Mouse (Mus musculus) left cerebral cortex, adult 9 months (tissue): Measurements from ENCODE around the gene Tstd3.

Source experiments
- DNase-seq, 2 experiments: peaks; one replicate each; pipeline ENCODE4 v3.0.0; 2022; ENCODE audit warnings: low spot score in 2 of 2

Gene Tstd3

DNA sequence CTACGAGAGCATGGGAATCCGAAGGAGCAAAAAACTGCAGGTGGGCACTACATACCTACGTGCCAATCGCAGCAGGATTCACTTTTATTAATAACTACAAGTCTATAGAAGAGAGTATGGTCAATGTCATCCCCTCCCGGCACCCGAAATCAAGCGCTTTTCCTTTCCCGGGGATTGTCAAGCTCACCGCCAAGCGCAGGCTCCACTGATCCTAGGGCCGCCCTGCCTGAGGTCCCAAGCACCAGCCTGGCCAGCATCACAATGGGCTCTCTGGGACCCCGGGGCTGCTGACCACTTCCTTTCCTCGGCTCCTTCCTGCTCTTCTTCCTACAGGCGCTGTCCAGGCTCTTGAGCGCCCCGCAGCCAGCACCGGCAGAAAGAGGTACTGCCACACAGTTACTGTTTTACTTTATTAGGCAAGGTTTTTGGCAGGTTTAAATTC is at the start of gene Tstd3, which contains the start of gene Usp45:
TSS of gene Tstd3 (minus strand) at position 350 of the 442 bp plus-strand sequence.
TSS of gene Usp45 (plus strand) at position 294 of the 442 bp plus-strand sequence.
- DNase-seq = peak; percentile 50 to 92

DNA sequence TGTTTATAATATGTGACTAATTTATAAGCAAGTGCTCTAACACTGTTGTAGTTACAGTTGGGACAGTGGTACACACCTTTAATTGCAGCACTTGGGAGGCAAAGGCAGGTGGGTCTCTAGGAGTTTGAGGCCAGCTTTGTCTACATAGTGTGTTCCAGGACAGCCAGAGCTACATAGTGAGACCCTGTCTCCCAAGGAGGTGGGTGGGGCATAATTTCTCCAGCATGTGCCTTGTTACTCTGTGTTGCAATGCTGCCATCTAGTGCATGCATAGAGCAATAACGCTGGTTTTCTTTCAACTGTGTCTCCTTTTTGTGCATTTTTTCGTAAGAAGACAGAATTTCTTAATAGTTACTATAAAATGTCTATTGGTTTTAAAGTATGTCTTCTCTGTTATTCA is 47.0 kb upstream of the Tstd3 start:
- peak in 1 of 2 experiments; percentile 44 for DNase-seq

DNA sequence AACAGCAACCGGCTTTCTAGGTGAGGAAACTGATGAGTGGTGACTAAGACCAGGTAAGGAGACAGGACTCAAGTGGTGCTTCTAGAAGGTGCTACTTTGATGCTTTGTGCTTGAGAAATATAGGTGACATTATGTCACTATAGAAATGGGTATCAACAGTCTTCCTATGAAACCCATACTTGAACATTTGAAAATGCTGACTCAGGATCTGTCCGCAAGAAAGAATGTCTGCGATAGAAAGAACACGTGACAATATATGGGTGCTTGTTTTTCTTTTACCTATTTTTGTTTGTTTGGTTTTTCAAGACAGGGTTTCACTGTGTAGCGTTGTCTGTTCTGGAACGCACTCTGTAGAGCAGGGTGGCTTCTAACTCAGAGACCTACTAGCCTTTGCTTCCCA is 45.6 kb upstream of the Tstd3 start:
- DNase-seq = no peak

DNA sequence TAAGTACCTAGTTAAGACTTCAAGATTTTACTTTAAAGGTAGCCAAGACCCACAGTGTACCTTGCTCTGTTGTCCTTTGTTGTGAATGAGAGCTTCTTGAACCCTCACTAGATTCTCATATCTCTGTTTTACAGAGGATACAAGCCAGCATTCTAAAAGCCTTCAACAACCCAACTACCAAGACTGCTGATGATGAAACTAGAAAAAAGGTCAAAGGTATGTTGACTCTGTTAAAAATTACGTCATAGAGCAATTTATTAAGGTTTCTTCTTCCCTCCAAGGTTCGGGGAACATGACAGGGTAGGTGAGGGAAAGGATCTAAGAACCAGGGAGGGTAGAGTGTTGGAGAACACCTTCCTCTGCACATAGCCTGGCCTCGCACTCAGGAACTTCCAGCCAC is 43.6 kb upstream of the Tstd3 start:
- DNase-seq = no peak

DNA sequence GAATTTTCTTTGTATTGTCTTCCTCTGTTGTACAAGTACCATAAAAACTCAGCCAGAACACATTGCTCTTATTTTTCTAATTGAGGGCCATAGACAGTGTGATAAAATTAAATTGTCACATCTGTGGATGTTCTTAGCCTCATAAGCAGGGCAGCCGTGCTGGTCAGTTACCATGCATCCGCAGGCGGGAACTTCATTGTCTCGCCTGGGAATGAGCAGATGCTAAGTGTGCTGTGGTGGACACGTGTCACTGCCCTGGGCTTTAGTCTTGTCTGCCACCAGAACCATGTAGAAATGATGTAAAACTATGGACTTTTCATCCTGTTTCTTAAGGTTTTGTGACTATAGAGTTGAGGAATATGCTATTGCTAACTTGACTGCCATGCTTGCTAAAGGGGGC is 40.2 kb upstream of the Tstd3 start:
- no peak for DNase-seq

DNA sequence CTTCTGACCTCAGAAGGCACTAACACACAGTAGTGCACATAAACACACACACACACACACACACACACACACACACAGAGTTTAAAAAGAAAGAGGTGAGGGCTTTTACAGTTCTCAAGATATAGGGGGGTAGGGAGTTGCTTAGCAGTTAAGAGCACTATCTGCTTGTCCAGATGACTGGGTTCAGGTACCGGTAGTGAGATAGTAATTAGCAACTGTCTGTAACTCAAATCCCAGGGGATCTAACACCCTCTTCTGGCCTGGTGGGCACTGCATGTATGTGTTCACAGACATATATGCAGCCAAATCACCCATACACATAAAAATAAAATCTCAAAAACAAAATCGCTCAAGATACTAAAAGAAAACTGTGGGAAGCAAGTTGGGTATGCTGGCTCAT is 34.6 kb upstream of the Tstd3 start:
- DNase-seq = no peak

DNA sequence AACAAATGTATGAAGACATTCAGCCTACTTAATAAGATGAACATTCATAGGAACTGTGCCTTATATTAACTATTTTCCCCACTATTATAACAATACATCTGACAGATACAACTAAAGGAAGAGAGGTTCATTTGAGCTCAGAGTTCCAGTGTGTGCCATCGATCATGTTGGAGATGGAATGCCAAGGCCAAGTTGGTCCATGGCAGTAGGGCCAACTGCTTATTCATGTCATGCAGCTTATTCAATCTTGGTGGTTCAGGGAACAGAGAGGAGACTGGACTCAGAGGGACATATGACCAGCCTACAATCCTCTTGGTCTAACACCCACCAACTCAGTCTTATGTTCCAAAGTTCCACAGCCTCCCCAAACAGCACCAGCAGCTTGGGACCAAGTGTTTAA is 34.0 kb upstream of the Tstd3 start:
- no peak for DNase-seq

DNA sequence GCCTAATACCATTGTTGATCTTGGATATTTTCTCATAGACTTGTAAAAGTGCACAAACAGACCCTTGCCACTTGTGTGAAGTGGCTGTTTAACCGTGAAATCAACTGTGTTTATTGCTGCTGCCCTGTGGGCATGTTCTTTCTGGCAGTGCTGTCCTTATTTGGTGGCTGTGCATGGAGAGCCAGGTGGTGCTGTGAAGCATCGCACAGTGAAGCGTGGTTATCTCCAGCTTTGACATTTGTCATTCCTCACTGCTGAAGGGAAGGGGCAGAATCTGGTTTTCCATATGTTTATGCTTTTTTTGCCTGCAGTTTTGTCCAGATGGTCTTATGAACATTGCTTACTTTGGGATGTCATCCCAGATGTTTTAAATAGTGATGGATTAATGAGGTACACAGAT is 26.6 kb upstream of the Tstd3 start:
- no peak for DNase-seq

DNA sequence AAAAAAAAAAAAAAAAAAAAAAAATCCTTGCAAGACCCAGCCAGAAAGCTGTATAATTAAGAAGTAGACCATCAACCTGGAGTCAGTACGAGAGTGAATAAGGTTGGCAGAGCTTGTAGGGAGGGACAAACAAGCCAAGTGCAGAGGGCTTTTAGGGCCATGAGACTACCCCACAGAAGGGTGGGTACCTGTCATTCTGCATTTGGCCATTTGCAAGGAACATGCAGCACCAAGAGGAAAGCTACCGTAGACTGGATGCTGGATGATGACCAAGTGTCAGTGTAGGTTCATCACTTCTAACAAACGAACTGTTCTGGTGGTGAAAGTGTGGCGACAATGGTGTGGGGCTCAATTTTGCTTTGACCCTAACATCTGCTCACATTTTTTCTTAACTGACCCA is 22.8 kb upstream of the Tstd3 start:
- no peak for DNase-seq

DNA sequence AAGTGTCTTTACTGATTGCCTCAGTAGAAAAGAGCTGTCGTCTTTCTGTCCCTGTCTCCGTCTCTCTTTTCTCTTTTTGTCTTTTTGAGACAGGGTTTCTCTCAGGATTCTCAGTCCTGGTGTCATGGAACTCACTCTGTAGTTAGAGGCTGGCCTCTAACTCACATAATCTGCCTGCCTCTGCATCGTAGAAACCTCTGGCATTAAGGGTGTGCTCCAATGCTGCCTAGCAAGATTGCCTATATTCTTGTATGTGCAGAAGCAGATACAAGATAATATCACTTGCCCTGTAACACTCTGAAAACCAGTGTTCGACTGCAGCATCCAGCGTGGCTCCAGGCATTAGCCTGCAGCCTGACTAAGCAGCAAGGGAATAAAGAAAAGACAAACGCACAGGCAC is 21.9 kb upstream of the Tstd3 start:
- no peak for DNase-seq

DNA sequence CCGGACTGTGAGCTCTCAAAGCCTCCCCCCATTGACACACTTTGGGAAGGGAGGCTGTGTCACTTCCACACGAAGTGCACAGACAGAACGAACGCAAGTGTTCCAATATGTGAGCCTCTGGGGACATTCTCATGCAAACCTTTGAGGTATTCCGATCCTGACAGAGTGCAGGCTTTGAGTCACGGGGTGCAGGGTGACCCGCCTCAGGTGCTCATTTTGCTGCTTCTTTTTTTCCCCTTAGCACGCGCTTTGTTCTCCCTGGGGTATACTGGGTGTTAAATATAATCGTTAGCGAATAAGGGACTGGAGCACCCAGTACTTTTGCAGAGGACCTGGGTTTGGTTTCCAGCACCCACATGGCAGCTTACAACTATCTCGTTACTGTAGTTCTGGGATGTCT is 19.3 kb upstream of the Tstd3 start:
- no peak for DNase-seq

DNA sequence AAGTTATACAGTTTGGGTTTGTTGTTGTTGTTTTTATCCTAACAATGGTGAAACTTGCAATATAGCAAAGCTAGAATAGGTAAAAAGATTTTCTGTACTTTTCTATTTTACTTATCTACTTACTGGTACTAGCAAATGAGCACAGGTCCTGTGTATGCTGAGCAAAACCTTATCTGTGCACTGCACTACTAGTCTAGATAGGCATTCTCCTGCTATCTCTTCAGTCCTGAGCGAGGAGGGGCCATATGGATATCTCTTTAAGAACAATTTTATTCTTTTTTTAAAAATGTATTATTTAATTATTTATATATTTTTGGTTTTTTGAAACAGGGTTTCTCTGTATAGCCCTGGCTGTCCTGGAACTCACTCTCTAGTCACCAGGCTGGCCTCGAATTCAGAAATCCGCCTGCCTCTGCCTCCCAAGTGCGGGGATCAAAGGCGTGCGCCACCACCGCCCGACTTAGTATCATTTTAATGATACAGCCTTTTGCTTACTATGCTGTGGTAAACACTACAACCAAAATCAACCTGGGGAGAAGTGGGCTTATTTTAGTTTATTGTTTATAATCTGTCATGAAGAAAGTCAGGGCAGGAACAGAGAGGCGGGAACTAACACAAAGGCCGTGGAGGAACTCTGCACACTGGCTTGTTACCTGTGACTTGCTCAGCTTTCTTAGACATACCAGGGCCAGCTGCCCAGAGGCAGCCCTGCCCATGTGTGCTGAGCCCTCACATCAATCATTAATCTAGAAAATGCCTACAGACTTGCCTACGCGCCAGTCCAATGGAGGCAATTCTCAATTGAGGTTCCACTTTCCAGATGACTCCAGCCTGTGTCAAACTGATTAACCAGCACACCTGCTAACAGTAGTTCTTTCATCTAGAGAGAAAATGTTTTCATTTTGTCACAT is 14.1 kb upstream of the Tstd3 start:
- DNase-seq = no peak

DNA sequence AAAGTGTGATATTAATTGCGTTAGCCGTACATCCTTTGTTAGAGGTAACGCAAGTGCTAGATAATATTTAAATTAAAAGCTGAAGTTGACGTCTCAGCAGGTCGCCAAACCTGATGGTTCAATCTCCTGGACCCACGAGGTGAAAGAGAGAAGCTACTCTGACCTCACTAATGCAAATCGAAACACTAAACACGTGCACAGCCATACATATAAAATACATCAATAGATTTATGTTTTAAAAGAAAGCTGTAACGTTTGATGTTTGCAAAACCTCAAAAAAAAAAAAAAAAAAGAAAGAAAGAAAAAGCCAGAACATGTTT is 9.9 kb upstream of the Tstd3 start:
- DNase-seq = no peak

DNA sequence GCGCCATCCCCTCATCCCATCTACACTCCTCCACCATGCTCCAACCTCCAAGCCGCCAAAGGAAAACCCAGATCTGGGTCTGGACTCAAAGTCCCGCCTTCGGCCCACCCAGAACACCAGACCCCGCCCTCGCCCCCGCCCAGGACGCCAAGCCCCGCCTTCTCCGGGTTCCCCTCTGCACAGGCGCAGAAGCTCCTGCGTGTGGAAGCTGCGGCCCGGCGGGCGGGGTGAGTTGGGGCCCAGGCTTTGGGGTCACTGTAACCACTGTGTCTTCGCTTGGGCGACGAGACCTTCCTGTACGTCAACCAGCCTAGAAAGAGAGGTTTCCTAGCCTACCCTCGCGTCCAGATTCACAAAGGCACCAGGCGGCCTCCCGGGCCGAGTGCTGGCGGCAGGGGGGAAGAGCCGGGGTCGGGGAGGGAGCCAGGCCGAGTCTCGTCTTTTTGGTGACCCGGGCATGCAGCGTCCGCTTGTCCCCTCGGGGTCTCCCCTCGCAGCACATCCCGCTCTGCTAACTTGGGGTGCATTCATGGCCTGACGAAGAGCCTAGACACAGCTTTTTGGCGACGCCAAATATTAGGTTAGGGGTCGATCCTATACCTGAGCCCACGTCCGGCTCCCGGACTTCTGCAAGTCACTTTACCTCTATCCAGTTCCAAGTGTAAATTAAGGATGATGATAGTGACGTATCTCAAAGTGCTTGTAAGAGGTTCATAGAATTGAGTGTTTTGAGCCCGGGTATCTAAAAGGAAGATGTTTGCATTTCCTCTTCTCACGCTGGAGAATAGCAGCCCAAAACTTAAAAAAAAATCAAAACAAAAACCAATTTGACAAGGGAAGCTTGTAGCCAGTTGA is 9.3 kb upstream of the Tstd3 start:
- DNase-seq = peak; percentile 70 to 89

DNA sequence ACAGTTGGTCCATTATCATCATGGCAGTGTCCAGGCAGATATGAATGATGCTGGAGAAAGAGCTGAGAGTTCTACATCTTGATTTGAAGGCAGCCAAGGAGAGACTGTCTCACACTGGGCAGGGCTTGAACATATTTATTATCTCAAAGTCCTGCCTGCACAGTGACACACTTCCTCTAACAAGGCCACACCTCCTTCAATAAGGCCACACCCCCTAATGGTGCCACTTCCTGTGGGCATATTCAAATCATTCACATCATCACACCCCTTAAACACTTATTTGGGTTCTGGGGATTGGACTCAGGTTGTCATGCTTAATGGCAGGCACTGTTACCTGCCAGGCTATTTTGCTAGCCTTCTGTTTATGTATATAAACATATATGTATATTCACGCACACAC is 5.3 kb upstream of the Tstd3 start:
- DNase-seq = no peak

DNA sequence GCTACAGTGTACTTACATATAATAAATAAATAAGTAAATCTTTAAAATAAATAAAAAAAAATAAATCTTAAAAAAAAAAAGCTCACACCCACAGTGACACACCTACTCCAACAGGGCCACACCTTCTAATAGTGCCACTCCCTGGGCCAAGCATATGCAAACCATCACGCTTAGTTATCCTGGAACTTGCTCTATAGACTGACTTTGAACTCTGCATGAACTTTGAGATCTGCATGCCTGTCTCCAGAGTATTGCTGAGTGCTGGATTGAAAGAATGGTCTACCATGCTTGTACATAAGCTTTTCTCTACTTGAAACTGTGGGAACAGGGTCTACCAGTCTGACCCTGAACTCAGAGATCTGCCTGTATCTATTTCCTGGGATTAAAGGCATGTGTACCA is 4.1 kb upstream of the Tstd3 start:
- no peak for DNase-seq

DNA sequence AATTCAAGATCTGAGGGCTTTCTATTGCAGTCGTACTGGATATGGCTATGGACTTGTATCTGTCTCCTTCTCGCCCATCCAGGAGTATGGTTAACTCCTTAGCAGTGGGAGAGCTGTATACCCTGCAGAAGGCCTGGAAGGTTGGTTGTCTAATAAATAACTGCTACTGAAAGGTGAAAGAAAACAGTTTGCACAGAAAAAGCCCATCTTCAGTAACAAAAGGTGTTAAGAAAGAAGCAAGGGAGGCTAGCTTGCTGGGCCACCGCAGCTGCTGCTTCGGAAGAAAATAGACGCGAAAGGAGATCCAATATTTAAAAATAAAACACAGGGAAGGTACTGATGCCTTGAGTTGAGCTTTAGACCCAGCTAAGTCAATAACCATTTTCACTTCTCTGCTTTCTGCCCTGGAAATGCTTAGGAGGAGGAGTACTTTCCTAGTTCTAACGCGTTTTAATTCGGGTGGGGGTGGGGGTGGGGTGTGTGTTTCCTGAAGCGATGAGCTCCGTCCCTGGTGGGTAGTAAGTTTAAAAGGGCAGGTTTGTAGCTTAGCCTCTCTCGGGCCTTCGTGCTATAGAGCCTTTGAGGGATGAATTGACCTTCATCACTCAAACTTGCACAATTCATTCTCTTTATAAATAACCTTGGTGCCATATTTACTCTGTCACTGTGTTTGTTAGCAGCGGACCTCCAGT is 695 bp downstream of the Tstd3 start:
- no peak for DNase-seq

DNA sequence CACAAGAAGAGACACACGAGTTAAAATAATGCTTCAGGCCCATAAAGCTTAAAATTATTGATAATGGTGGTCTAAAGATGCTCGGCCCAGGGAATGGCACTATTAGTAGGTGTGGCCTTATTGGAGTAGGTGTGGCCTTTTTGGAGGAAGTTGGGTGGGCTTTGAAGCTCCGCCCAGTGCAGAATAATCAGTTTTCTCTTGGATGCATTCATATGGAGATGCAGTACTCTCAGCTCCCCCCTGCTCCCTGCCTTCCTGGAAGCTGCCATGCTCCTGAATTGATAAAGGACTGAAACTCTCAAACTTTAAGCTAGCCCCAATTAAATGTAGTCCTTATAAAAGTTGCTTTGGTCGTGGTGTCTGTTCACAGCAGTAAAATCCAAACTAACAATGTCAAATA is 3.2 kb downstream of the Tstd3 start:
- no peak for DNase-seq

DNA sequence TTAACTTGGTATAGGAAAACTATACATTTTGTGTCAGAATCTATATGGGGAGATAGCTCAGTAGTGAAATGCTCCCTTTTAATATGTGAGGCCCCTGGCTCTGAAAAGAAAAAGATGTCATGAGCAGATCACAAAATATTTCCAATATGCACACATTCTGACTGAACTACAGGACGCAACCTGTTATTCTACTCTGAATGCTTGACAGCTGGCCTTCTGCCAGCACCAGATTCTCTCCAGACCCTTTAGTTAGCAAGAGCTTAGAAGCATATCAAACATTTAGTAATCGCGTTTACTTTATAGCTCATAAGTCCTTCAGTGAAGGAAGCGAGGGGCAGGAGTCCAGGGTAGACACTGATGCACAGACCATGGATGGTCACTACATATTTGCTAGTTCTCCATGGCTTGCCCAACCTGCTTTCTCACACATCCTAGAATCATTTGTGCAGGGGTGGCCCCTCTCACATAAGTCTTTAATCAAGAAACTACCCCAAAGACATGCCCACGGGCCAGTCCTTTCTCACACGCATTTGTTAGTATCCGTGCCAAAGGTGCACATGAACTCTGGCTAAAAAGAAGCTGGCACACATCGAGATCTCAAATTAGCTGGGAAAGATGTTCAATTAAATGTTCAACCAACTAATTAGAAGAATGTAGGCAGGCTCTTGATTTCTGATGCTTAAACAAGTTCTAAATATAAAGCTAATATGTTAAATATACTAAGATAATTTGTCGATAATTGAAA is 5.4 kb downstream of the Tstd3 start:
- DNase-seq = no peak

DNA sequence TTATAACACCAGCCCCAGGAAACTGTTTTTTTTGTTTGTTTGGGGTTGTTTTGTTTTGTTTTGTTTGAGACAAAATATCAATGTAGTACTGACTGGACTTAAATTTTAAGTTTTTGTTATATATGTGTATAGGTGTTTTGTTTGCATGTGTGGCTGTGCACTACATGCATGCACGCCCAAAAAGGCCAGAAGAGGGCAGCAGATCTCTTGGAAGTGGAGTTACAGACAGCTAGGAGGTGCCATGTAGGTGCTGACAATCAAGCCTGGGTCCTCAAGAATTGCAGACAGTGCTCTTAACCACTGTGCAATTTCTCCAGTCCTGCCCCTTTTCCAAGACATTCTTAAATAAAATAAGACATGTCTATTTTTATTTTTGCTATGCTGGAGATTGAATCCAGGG is 8.2 kb downstream of the Tstd3 start:
- no peak for DNase-seq

DNA sequence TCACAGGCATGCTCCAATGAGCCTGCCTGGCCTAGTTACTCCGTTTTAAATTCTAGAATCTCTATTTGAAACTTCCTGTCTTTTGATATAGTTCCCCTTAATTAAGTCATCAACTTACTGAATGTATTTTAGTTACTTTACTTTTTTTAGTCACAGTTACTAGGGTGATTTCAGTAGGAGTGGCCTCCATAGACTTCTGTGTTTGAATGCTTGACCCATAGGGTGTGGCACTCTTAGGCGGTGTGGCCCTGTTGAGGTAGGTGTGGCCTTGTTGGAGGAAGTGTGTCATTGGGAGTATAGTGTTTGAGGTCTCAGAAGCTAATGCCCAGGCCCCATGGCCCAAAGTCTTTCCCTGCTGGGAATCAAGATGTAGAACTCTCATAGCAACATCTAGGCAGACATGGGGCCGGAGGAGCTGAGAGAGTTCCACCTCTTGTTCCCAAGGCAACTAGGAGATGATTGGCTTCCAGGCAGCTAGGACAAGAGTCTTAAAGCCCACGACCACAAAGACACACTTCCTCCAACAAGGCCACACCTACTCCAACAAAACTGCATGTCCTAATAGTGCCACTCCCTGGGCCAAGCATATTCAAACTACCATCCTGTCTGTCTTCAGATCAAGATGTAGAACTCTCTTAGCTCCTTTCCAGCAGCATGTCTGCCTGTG is 11.8 kb downstream of the Tstd3 start:
- DNase-seq = no peak
